ENCODE assay signal across 8 mouse cellular contexts in the genomic region with DNA sequence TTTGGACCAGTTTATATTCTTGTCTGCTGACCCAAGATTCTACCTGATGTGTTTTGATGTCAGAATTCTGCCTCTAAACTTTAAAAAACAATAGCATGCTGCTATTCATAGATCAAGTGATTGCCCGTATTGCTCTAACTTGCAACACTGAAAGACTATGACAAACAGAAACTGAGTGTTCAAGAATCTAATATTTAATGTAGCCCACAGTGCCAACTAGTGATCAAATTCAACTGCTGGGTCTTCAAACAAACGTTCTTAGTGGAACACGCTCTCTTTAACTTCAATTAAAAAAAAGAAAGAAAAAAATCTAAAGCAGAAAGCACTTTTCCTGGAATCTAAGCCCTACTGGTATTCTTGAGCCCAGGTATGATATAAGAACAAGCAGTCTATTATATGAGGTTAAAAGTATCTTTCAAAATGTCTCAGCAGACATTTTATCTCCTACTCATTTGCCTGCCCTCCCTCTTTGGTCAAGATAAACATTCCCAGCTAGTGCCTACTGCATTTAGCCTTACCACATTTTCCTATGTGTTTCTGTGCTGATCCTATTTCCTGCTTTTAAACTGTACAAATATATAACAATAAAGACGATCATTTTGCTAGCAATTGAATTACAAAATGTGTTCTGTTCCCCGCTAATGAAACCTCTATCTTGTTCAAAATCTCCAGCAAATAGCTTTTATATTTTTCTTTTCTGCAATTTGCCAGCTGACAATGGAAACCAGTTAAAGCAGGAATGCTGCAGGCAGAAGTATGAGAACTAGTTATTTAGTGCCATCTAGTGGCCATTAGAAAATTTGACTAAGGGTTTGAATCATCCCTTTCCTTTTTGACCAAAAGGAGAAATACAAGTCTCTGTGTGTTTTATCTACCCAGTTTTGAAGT. TPM values are rescaled to one million over a fixed set of nuclear protein-coding genes. Genes with fewer than 3 reads are reported as not detected.
A peak's percentile ranks its signal among the peaks of the same experiment; 100 is the strongest.
DNase-seq lines count a peak whose midpoint lies in the region; ATAC-seq lines count a peak whose summit lies in the region.

No protein-coding gene starts in this region.

- H3K9me3 ChIP-seq in hindbrain, embryonic 11.5 days (ENCODE audit: control insufficient read depth, low read length) = no peaks in the 10 kb centered on the region
- H3K9me3 ChIP-seq in hindbrain, embryonic 10.5 days = no peaks in the 10 kb centered on the region
- no peaks in the 10 kb centered on the region for H3K9me3 ChIP-seq in forebrain, embryonic 13.5 days (replicated peaks)

- no peak overlapping the region for H3K27ac ChIP-seq in hindbrain, embryonic 11.5 days (ENCODE audit: low read depth, low read length)
- H3K27ac ChIP-seq in hindbrain, embryonic 10.5 days = no peak overlapping the region
- no peak overlapping the region for H3K27ac ChIP-seq in forebrain, embryonic 13.5 days

- no peak overlapping the region for H3K4me2 ChIP-seq in hindbrain, embryonic 11.5 days (replicated peaks; ENCODE audit: low read depth, low read length)
- H3K4me2 ChIP-seq in forebrain, embryonic 13.5 days = no peak overlapping the region

- WGBS in hindbrain, embryonic 11.5 days = 56% methylated on average over 5 of the region's 5 CpGs
- 54% methylated on average over 5 of the region's 5 CpGs for WGBS in hindbrain, embryonic 10.5 days
- 45% methylated on average over 5 of the region's 5 CpGs for WGBS in forebrain, embryonic 13.5 days

- H3K27me3 ChIP-seq in hindbrain, embryonic 11.5 days (ENCODE audit: control insufficient read depth, insufficient read depth, low read length) = no peaks in the 10 kb centered on the region
- peaks cover 13% of the 10 kb centered on the region for H3K27me3 ChIP-seq in hindbrain, embryonic 10.5 days (ENCODE audit: insufficient read depth, poor library complexity, severe bottlenecking)
- no peaks in the 10 kb centered on the region for H3K27me3 ChIP-seq in forebrain, embryonic 13.5 days

- no peak overlapping the region for H3K4me3 ChIP-seq in hindbrain, embryonic 11.5 days (ENCODE audit: low read depth, low read length)
- no peak overlapping the region for H3K4me3 ChIP-seq in hindbrain, embryonic 10.5 days
- H3K4me3 ChIP-seq in forebrain, embryonic 13.5 days = no peak overlapping the region

- H3K4me1 ChIP-seq in hindbrain, embryonic 11.5 days (replicated peaks; ENCODE audit: control insufficient read depth, insufficient read depth, low read length) = no peaks in the 10 kb centered on the region
- H3K4me1 ChIP-seq in hindbrain, embryonic 10.5 days (replicated peaks) = no peaks in the 10 kb centered on the region
- no peaks in the 10 kb centered on the region for H3K4me1 ChIP-seq in forebrain, embryonic 13.5 days

- no peaks in the 10 kb centered on the region for H3K36me3 ChIP-seq in hindbrain, embryonic 11.5 days (ENCODE audit: control insufficient read depth, insufficient read depth, low read length)
- no peaks in the 10 kb centered on the region for H3K36me3 ChIP-seq in hindbrain, embryonic 10.5 days
- no peaks in the 10 kb centered on the region for H3K36me3 ChIP-seq in forebrain, embryonic 13.5 days (ENCODE audit: poor library complexity, severe bottlenecking)

- peak; percentile 71; the same call in 1 of the 2 replicates for ATAC-seq in hindbrain, embryonic 11.5 days (ENCODE audit: low FRiP score)
- ATAC-seq in forebrain, embryonic 13.5 days = peak; percentile 94
- peak; percentile 88 for ATAC-seq in megakaryocyte progenitor cell, adult 5-6 weeks (replicated peaks; ENCODE audit: poor library complexity)

- H3K9ac ChIP-seq in hindbrain, embryonic 11.5 days (ENCODE audit: low read depth, low read length) = no peak overlapping the region
- H3K9ac ChIP-seq in forebrain, embryonic 13.5 days = no peak overlapping the region

- DNase-seq in hindbrain, embryonic 11.5 days (ENCODE audit: low spot score) = peak; percentile 57
- DNase-seq in hindbrain, embryonic 10.5 days (ENCODE audit: low spot score) = no peak
- peak; percentile 17 for DNase-seq in ES-CJ7 (ENCODE audit: low read depth, low spot score)
- no peak for DNase-seq in right cerebral cortex, postnatal 14 days
- DNase-seq in ovary, adult 18-20 months (ENCODE audit: low spot score) = no peak
- DNase-seq in cerebellum, adult 11-12 months = no peak

RNA-seq across cellular contexts. Expression of a gene that starts 17.6 kb away (rescaled TPM):
- polyA plus RNA-seq in hindbrain, embryonic 11.5 days (2014; fragmentation: Nextera tagmentation; extraction: Ambion mirVana) = 27.3 and 31.1 TPM in 2 replicates
- 25.1 TPM in 2 replicates for polyA plus RNA-seq in hindbrain, embryonic 10.5 days (2016; fragmentation: Nextera tagmentation; extraction: Ambion mirVana)
- 21.5 and 23.2 TPM in 2 replicates for polyA plus RNA-seq in forebrain, embryonic 13.5 days (2015; fragmentation: Nextera tagmentation; extraction: Ambion mirVana)
- total RNA-seq in megakaryocyte progenitor cell, adult 5-6 weeks (2015) = 31.1 and 32.2 TPM in 2 replicates
- total RNA-seq in megakaryocyte progenitor cell, adult 5-6 weeks (2017) = 10.1 and 12.6 TPM in 2 replicates

Comparison
In these comparisons a context has a peak if more than half of its experiments do, and no peak if none do; other contexts are left out.
1. DNase-seq: peak in hindbrain, embryonic 11.5 days (single experiment) and ES-CJ7 (single experiment); none in hindbrain, embryonic 10.5 days (single experiment), right cerebral cortex, postnatal 14 days (single experiment), ovary, adult 18-20 months (single experiment) and cerebellum, adult 11-12 months (single experiment).
2. Peak in every context shown above with its lines, with median percentiles within 50 percentile points of each other: ATAC-seq.